Mouse (Mus musculus): ENCODE data around the gene Setd4. TPM values are rescaled to one million over a fixed set of nuclear protein-coding genes. Genes with fewer than 3 reads are reported as not detected.
A peak's percentile ranks its signal among the peaks of the same experiment; 100 is the strongest.

Gene Setd4
- polyA plus RNA-seq, 1 experiment from 2014 or later = 10.4 TPM

GRCm38 (mm10) chr16:93590915-93591314, 12.9 kb downstream of the Setd4 start:
- Histone ChIP-seq H3K36me3 (no peaks in the 10 kb centered on the region), H3K9me3 (no peaks in the 10 kb centered on the region), H3K4me3 (replicated peaks) (no peak overlapping the region), H3K9ac (no peak overlapping the region), H3K27me3 (replicated peaks) (no peaks in the 10 kb centered on the region), H3K4me1 (no peaks in the 10 kb centered on the region), H3K27ac (no peak overlapping the region), H3K4me2 (no peak overlapping the region)
- WGBS = 85% methylated on average over 15 of the region's 15 CpGs
- ATAC-seq (ENCODE audit: insufficient read depth, low FRiP score, low read depth) = no peak

- no peaks in the 10 kb centered on the region for H3K27me3 ChIP-seq (replicated peaks)
- no peaks in the 10 kb centered on the region for H3K36me3 ChIP-seq
- WGBS = 48% methylated on average over 4 of the region's 4 CpGs
- no peak overlapping the region for H3K4me2 ChIP-seq
- no peaks in the 10 kb centered on the region for H3K9me3 ChIP-seq
- ATAC-seq (ENCODE audit: insufficient read depth, low FRiP score, low read depth) = no peak
- no peaks in the 10 kb centered on the region for H3K4me1 ChIP-seq
- no peak overlapping the region for H3K9ac ChIP-seq
- no peak overlapping the region for H3K27ac ChIP-seq
- no peak overlapping the region for H3K4me3 ChIP-seq (replicated peaks)
Observed at GRCm38 (mm10) chr16:93588281-93588680, 15.6 kb downstream of the Setd4 start.

DNA sequence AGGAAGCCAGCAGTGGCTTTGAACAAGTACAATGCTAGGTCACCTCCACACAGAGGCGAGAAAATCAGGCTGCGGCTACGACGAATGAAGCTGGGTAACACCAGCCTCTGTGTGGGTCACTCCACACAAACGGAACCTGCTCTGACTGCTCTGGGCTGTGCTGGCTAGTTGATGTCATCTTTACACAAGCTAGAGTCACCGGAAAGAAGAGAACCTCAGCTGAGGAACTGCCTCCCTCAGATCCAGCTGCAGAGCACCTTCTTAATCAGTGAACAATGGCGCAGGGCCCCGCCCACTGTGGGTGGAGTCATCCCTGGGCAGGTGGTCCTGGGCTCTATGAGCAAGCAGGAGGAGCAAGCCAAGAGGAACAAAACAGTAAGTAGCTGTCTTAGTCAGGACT, 17.5 kb downstream of the Setd4 start:
- ATAC-seq (ENCODE audit: insufficient read depth, low FRiP score, low read depth) = no peak
- H3K9me3 ChIP-seq = no peaks in the 10 kb centered on the region
- H3K4me3 ChIP-seq (replicated peaks) = no peak overlapping the region
- H3K36me3 ChIP-seq = no peaks in the 10 kb centered on the region
- no peaks in the 10 kb centered on the region for H3K27me3 ChIP-seq (replicated peaks)
- H3K4me1 ChIP-seq = no peaks in the 10 kb centered on the region
- no peak overlapping the region for H3K9ac ChIP-seq
- no peak overlapping the region for H3K27ac ChIP-seq
- 68% methylated on average over 8 of the region's 8 CpGs for WGBS
- H3K4me2 ChIP-seq = no peak overlapping the region

- Histone ChIP-seq H3K9me3 (no peaks in the 10 kb centered on the region), H3K9ac (no peak overlapping the region), H3K27me3 (replicated peaks) (no peaks in the 10 kb centered on the region), H3K4me3 (replicated peaks) (no peak overlapping the region), H3K4me2 (no peak overlapping the region), H3K27ac (no peak overlapping the region), H3K36me3 (no peaks in the 10 kb centered on the region), H3K4me1 (no peaks in the 10 kb centered on the region)
- no peak for ATAC-seq (ENCODE audit: insufficient read depth, low FRiP score, low read depth)
- 84% methylated on average over 9 of the region's 9 CpGs for WGBS
Observed at GRCm38 (mm10) chr16:93585703-93586205, 18.1 kb downstream of the Setd4 start.

DNA sequence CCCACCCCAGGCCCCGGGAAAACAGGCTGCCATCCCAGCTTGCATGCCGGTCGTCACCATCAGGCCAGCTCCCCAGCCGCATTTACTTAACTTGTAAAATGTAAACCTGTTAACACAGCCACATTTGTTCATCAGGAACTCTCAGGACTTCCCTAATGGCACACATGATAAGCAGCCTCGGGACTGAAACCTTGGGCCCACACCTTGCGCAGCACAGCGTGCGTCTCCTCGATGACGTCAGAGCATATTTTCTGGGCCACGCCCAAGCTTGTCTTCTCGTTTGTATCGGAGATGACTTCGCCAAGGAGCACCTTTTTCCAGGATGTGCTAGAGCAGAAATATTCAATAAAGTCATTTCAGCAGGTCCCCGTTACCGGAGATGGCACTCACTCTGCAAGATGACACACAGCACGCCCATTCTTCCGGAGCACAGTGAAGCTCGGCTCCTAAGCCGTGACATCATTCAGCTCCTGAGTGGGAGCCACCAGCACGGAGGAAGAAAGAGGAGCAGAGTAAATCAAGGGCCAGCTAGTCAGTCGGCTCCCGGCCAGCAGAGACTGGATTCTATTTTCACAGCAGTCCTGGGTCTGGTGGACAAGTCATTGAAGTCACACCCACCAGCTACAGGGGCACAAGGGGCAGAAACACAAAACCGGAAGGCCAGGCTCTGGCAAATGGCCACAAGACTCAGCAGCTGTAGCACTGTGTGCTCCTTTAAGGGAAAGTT, 18.7 kb downstream of the Setd4 start:
- no peak overlapping the region for H3K9ac ChIP-seq
- WGBS = 75% methylated on average over 24 of the region's 24 CpGs
- ATAC-seq (ENCODE audit: insufficient read depth, low FRiP score, low read depth) = peak; percentile 66
- no peak overlapping the region for H3K4me2 ChIP-seq
- no peaks in the 10 kb centered on the region for H3K9me3 ChIP-seq
- no peaks in the 10 kb centered on the region for H3K27me3 ChIP-seq (replicated peaks)
- H3K27ac ChIP-seq = no peak overlapping the region
- no peaks in the 10 kb centered on the region for H3K36me3 ChIP-seq
- H3K4me1 ChIP-seq = no peaks in the 10 kb centered on the region
- no peak overlapping the region for H3K4me3 ChIP-seq (replicated peaks)

DNA sequence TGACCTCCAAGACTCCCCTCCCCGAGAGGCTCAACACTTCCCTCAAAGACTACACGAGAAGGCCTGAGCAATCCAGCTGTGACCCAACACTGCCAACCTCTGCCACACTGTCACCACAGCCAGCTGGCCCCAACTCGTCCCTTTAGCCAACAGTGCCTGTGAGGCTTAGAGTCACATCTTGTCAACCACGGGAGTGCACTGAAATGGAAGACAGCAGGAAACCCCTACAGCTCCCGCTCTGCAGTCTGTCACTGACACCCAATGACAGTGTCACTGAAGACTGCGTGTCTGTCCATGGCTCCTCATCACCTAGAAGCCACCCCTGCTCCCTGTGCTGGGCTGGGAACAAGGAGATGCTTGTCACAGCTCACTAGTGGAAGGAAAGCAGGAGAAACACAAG, 22.7 kb downstream of the Setd4 start:
- 55% methylated on average over 6 of the region's 6 CpGs for WGBS
- Histone ChIP-seq H3K4me3 (replicated peaks) (no peak overlapping the region), H3K36me3 (no peaks in the 10 kb centered on the region), H3K4me2 (no peak overlapping the region), H3K9ac (no peak overlapping the region), H3K4me1 (no peaks in the 10 kb centered on the region), H3K27me3 (replicated peaks) (no peaks in the 10 kb centered on the region), H3K27ac (no peak overlapping the region), H3K9me3 (no peaks in the 10 kb centered on the region)
- no peak for ATAC-seq (ENCODE audit: insufficient read depth, low FRiP score, low read depth)

DNA sequence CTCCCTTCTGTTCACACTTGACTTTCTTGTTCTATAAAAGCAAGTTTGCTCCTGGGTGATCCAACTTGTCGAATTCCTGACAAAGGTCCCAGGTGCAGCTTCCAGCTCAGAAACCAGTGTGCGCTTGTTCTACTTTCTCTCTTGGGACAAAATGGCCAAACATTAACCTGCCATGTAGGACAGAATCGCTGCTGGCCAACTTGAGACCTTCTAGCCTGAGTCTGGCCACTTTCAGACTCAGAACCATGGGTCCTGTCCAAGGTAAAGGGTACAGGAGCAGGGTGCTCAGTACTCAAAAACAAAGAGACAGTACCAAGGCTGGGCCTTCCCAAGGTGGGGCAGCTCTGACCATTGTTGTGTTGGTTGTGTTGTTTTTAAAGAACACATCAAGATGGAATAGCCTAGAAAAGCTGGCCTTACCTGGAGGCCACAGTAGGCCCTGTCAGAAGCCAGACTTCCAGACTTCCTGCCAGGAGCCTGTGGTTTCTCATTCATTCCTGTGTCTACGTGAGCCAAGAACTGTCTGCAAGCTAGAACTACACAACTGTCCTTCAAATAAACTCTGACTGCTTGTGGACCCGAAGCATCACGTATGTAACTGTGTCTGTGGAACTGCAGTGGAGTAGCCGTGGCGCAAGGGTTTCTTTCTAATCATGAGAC, 25.4 kb downstream of the Setd4 start:
- no peak overlapping the region for H3K27ac ChIP-seq
- H3K4me1 ChIP-seq = peaks cover 9% of the 10 kb centered on the region; the same call in 1 of the 2 replicates
- 80% methylated on average over 8 of the region's 8 CpGs for WGBS
- no peak overlapping the region for H3K4me2 ChIP-seq
- H3K9ac ChIP-seq = no peak overlapping the region
- no peak for ATAC-seq (ENCODE audit: insufficient read depth, low FRiP score, low read depth)
- H3K27me3 ChIP-seq (replicated peaks) = no peaks in the 10 kb centered on the region
- H3K9me3 ChIP-seq = no peaks in the 10 kb centered on the region
- H3K4me3 ChIP-seq (replicated peaks) = no peak overlapping the region
- H3K36me3 ChIP-seq = no peaks in the 10 kb centered on the region

- Histone ChIP-seq H3K4me3 (replicated peaks) (no peak overlapping the region), H3K9me3 (no peaks in the 10 kb centered on the region), H3K36me3 (no peaks in the 10 kb centered on the region), H3K4me2 (peak overlapping the region; percentile 38), H3K4me1 (peaks cover 9% of the 10 kb centered on the region; the same call in 1 of the 2 replicates), H3K27me3 (replicated peaks) (no peaks in the 10 kb centered on the region), H3K27ac (no peak overlapping the region), H3K9ac (no peak overlapping the region)
- ATAC-seq (ENCODE audit: insufficient read depth, low FRiP score, low read depth) = peak; percentile 43; the same call in 1 of the 2 replicates
- 24% methylated on average over 14 of the region's 14 CpGs for WGBS
Observed at GRCm38 (mm10) chr16:93576412-93577082, 27.3 kb downstream of the Setd4 start.

DNA sequence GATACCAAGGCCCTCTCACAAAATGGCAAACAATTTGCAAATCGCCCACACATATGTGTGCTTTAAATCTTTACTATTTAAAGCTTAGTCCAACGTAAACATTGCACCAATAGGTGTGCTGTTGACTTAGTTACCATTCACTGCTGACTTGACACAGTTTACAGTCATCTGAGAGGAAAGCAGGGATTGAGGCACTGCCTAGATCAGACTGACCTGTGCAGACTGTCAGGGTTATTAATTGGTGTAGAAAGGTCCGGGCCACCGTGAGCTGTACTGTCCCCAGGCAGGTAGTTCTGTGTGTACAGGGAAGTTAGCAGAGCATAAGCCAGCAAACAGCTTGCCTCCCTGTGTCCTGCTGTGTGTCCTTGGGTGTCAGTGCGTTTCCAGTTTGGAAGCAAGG, 28.3 kb downstream of the Setd4 start:
- H3K27ac ChIP-seq = no peak overlapping the region
- no peak overlapping the region for H3K4me2 ChIP-seq
- H3K4me3 ChIP-seq (replicated peaks) = no peak overlapping the region
- H3K4me1 ChIP-seq = peaks cover 9% of the 10 kb centered on the region; the same call in 1 of the 2 replicates
- ATAC-seq (ENCODE audit: insufficient read depth, low FRiP score, low read depth) = no peak
- H3K9me3 ChIP-seq = no peaks in the 10 kb centered on the region
- no peak overlapping the region for H3K9ac ChIP-seq
- WGBS = 62% methylated on average over 5 of the region's 5 CpGs
- H3K36me3 ChIP-seq = no peaks in the 10 kb centered on the region
- no peaks in the 10 kb centered on the region for H3K27me3 ChIP-seq (replicated peaks)

DNA sequence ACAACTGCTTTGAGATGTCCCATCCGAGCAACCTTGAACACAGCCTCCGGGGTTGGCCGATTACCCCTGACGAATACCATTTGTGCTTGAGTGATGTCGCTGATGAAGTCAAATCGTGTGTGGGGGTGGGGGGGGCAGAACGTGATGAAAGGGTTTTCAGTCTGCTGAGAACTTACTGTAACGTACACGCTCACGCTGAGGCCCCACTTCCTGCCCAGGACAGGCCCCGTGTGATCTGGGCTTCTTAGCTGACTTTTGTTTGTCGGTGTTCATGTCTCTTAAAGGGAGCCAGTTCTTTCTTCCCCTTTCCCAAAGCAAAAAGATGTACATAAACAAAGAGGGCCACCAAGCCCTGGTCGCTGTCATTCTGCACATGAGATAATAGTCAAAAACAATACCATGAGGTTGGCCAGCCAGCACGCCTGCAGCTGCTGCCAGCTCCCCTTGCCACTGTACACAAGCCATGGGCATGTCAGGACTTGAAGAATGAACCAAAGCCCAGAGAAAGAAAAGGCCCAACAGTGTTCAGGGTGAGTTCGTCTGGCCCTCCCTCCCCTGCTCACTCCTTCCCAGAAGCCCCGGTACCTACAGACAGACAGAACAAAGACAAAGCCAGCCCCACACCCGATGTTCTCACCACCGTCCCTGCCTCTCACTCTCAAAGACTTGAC, 29.2 kb downstream of the Setd4 start:
- H3K36me3 ChIP-seq = no peaks in the 10 kb centered on the region
- no peaks in the 10 kb centered on the region for H3K9me3 ChIP-seq
- no peak overlapping the region for H3K4me3 ChIP-seq (replicated peaks)
- peaks cover 9% of the 10 kb centered on the region; the same call in 1 of the 2 replicates for H3K4me1 ChIP-seq
- H3K27ac ChIP-seq = peak overlapping the region; percentile 23; the same call in 1 of the 2 replicates
- no peak overlapping the region for H3K9ac ChIP-seq
- H3K27me3 ChIP-seq (replicated peaks) = no peaks in the 10 kb centered on the region
- 31% methylated on average over 18 of the region's 18 CpGs for WGBS
- ATAC-seq (ENCODE audit: insufficient read depth, low FRiP score, low read depth) = no peak
- no peak overlapping the region for H3K4me2 ChIP-seq

DNA sequence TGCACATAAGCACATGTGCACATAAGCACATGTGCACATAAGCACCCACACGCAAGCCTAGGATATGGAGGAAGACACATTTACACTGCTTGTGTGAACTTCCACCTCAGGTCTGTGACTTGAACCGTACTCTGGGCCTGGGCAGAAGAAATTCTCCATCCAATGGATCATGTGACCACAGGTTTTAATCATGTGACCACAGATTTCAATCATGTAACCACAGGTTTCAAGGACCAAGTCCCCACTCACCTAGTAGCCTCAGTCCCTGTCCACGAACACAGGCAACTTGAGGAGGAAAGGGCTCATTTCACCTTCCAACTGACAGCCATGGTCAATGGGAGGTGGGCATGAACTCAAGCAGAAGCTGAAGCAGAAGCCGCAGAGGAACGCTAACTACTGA, 30.4 kb downstream of the Setd4 start:
- WGBS = 95% methylated on average over 5 of the region's 5 CpGs
- H3K27ac ChIP-seq = no peak overlapping the region
- no peaks in the 10 kb centered on the region for H3K9me3 ChIP-seq
- peaks cover 9% of the 10 kb centered on the region; the same call in 1 of the 2 replicates for H3K4me1 ChIP-seq
- no peaks in the 10 kb centered on the region for H3K36me3 ChIP-seq
- H3K27me3 ChIP-seq (replicated peaks) = no peaks in the 10 kb centered on the region
- H3K4me3 ChIP-seq (replicated peaks) = no peak overlapping the region
- H3K9ac ChIP-seq = no peak overlapping the region
- ATAC-seq (ENCODE audit: insufficient read depth, low FRiP score, low read depth) = no peak
- no peak overlapping the region for H3K4me2 ChIP-seq

Measured in stomach, embryonic 15.5 days (tissue).